Mouse (Mus musculus) CH12.LX (cell line): ENCODE results near the gene Anks1. TPM values are rescaled to one million over a fixed set of nuclear protein-coding genes. Genes with fewer than 3 reads are reported as not detected.

Experiments used
- DNase-seq: peaks from one replicate; pipeline ENCODE4 v3.0.0-alpha.2; 2013; ENCODE audit errors: extremely low read depth
- H3K27ac ChIP-seq: 2 replicates; pipeline ENCODE4 v1.5.1; 2012; ENCODE audit warnings: low read depth, mild to moderate bottlenecking, control low read depth, moderate library complexity; ENCODE audit not compliant: insufficient read depth
- H3K27me3 ChIP-seq: replicated peaks from 2 replicates; pipeline ENCODE3; 2012; ENCODE audit warnings: inconsistent platforms
- H3K36me3 ChIP-seq, 2 experiments: replicated peaks in 1 of 2; 2 replicates each; pipeline versions ENCODE3 to v1.6.1; 2012; ENCODE audit warnings: inconsistent platforms in 1 of 2, low read length in 1 of 2, mild to moderate bottlenecking in 1 of 2, mixed read lengths in 1 of 2, moderate library complexity in 1 of 2; ENCODE audit not compliant: control insufficient read depth in 1 of 2, insufficient read depth in 1 of 2
- H3K4me1 ChIP-seq, 2 experiments: 2 replicates each; pipeline ENCODE4 v1.6.1; 2012; ENCODE audit warnings: inconsistent platforms in 1 of 2, moderate library complexity in 1 of 2; ENCODE audit not compliant: insufficient read depth in 2 of 2, control insufficient read depth in 1 of 2
- H3K4me2 ChIP-seq: 2 replicates; pipeline ENCODE4 v1.6.1; 2012; ENCODE audit warnings: low read depth, mild to moderate bottlenecking, control low read depth; ENCODE audit not compliant: poor library complexity, insufficient read depth, severe bottlenecking
- H3K4me3 ChIP-seq, 3 experiments: fragments of 150-350 bp in 1 of 3; sonication (generic) in 1 of 3; replicated peaks in 1 of 3; 2 replicates each; pipeline versions ENCODE3 to v1.5.1; 2011 to 2012; ENCODE audit warnings: low read depth in 2 of 3, low read length in 2 of 3, mild to moderate bottlenecking in 2 of 3, moderate library complexity in 2 of 3, control low read depth in 1 of 3, improper control_type of control experiment in 1 of 3, inconsistent platforms in 1 of 3, mixed read lengths in 1 of 3; ENCODE audit not compliant: poor library complexity in 1 of 3
- H3K79me2 ChIP-seq: replicated peaks from 2 replicates; pipeline ENCODE4 v1.6.1; 2012; ENCODE audit warnings: mild to moderate bottlenecking, moderate library complexity; ENCODE audit not compliant: control insufficient read depth, poor library complexity, insufficient read depth, severe bottlenecking; ENCODE audit errors: extremely low read depth
- H3K9ac ChIP-seq: 2 replicates; pipeline ENCODE4 v1.6.1; 2012; ENCODE audit warnings: low read depth, mild to moderate bottlenecking, control low read depth, moderate library complexity; ENCODE audit not compliant: insufficient read depth
- H3K9me3 ChIP-seq: replicated peaks from 2 replicates; pipeline ENCODE3; 2012; ENCODE audit warnings: low read length, inconsistent platforms, mixed read lengths
- CHD1 ChIP-seq: IDR thresholded peaks from 2 replicates; pipeline ENCODE4 v1.6.1; 2012; ENCODE audit warnings: low read depth, low read length, improper control_type of control experiment, inconsistent platforms
- CTCF ChIP-seq, 2 experiments: IDR thresholded peaks in 1 of 2; conservative IDR thresholded peaks in 1 of 2; 2 replicates each; pipeline ENCODE4 v1.5.1; 2011 to 2012; ENCODE audit warnings: low read depth in 2 of 2, low read length in 2 of 2, improper control_type of control experiment in 1 of 2, inconsistent platforms in 1 of 2, mild to moderate bottlenecking in 1 of 2, moderate library complexity in 1 of 2
- EP300 ChIP-seq: IDR thresholded peaks from 2 replicates; pipeline ENCODE4 v1.6.1; 2011; ENCODE audit warnings: low read length, improper control_type of control experiment
- ETS1 ChIP-seq: conservative IDR thresholded peaks from 2 replicates; pipeline ENCODE4 v1.6.1; 2012; ENCODE audit warnings: low read depth, mild to moderate bottlenecking, inconsistent platforms, low read length, improper control_type of control experiment, moderate library complexity
- GABPA ChIP-seq: IDR thresholded peaks from 2 replicates; pipeline ENCODE4 v1.6.1; 2012; ENCODE audit warnings: low read depth, low read length, improper control_type of control experiment, inconsistent platforms; ENCODE audit not compliant: insufficient replicate concordance
- HCFC1 ChIP-seq: IDR thresholded peaks from 2 replicates; pipeline ENCODE4 v1.6.1; 2012; ENCODE audit warnings: low read depth, mild to moderate bottlenecking, inconsistent platforms, low read length, improper control_type of control experiment
- IRF4 ChIP-seq: IDR thresholded peaks from 2 replicates; pipeline ENCODE4 v1.6.1; 2014; ENCODE audit warnings: low read depth, mild to moderate bottlenecking, inconsistent platforms, low read length, improper control_type of control experiment
- JUND ChIP-seq: conservative IDR thresholded peaks from 2 replicates; pipeline ENCODE4 v1.6.1; 2011; ENCODE audit warnings: low read depth, low read length, improper control_type of control experiment
- KAT2A ChIP-seq: IDR thresholded peaks from 2 replicates; pipeline ENCODE4 v1.6.1; 2012; ENCODE audit warnings: low read length, improper control_type of control experiment, inconsistent platforms; ENCODE audit not compliant: insufficient replicate concordance
- MAFK ChIP-seq: IDR thresholded peaks from 2 replicates; pipeline ENCODE4 v1.6.1; 2011; ENCODE audit warnings: low read length, improper control_type of control experiment; ENCODE audit not compliant: insufficient replicate concordance
- MAZ ChIP-seq: IDR thresholded peaks from 2 replicates; pipeline ENCODE4 v1.6.1; 2012; ENCODE audit warnings: low read depth, mild to moderate bottlenecking, inconsistent platforms, low read length, improper control_type of control experiment, moderate library complexity
- MEF2A ChIP-seq: IDR thresholded peaks from 2 replicates; pipeline ENCODE4 v1.6.1; 2014; ENCODE audit warnings: low read depth, mild to moderate bottlenecking, inconsistent platforms, low read length, improper control_type of control experiment, borderline replicate concordance
- MXI1 ChIP-seq: IDR thresholded peaks from 2 replicates; pipeline ENCODE4 v1.6.1; 2011; ENCODE audit warnings: mild to moderate bottlenecking, low read depth, low read length, improper control_type of control experiment
- PAX5 ChIP-seq: IDR thresholded peaks from 2 replicates; pipeline ENCODE4 v1.6.1; 2012; ENCODE audit warnings: low read length, inconsistent platforms, mixed read lengths
- POLR2A ChIP-seq: IDR thresholded peaks from 2 replicates; pipeline ENCODE4 v1.6.1; 2011; ENCODE audit warnings: low read depth, mild to moderate bottlenecking, improper control_type of control experiment, low read length
- POLR2AphosphoS2 ChIP-seq: IDR thresholded peaks from 2 replicates; pipeline ENCODE4 v1.6.1; 2011; ENCODE audit warnings: low read depth, low read length, improper control_type of control experiment
- RAD21 ChIP-seq: IDR thresholded peaks from 2 replicates; pipeline ENCODE4 v1.6.1; 2011; ENCODE audit warnings: low read depth, mild to moderate bottlenecking, low read length, improper control_type of control experiment, moderate library complexity
- RCOR1 ChIP-seq: conservative IDR thresholded peaks from 2 replicates; pipeline ENCODE4 v1.6.1; 2012; ENCODE audit warnings: low read depth, mild to moderate bottlenecking, inconsistent platforms, low read length, improper control_type of control experiment
- SIN3A ChIP-seq: IDR thresholded peaks from 2 replicates; pipeline ENCODE4 v1.6.1; 2012; ENCODE audit warnings: low read length, improper control_type of control experiment, inconsistent platforms
- SMC3 ChIP-seq: IDR thresholded peaks from 2 replicates; pipeline ENCODE4 v1.6.1; 2011; ENCODE audit warnings: low read depth, low read length, improper control_type of control experiment
- TBP ChIP-seq: conservative IDR thresholded peaks from 2 replicates; pipeline ENCODE4 v1.6.1; 2011; ENCODE audit warnings: low read depth, low read length, improper control_type of control experiment
- TCF12 ChIP-seq: IDR thresholded peaks from 2 replicates; pipeline ENCODE4 v1.6.1; 2014; ENCODE audit warnings: low read depth, mild to moderate bottlenecking, inconsistent platforms, low read length, improper control_type of control experiment
- UBTF ChIP-seq: IDR thresholded peaks from 2 replicates; pipeline ENCODE4 v1.6.1; 2012; ENCODE audit warnings: low read depth, mild to moderate bottlenecking, inconsistent platforms, low read length, improper control_type of control experiment, moderate library complexity
- USF1 ChIP-seq: IDR thresholded peaks from 2 replicates; pipeline ENCODE4 v1.6.1; 2014; ENCODE audit warnings: low read depth, mild to moderate bottlenecking, inconsistent platforms, low read length, improper control_type of control experiment
- ZKSCAN1 ChIP-seq: IDR thresholded peaks from 2 replicates; pipeline ENCODE4 v1.6.1; 2012; ENCODE audit warnings: low read depth, inconsistent platforms, low read length, improper control_type of control experiment, borderline replicate concordance
- dilution Hi-C: fragments of 300-500 bp; cut with MboI; formaldehyde crosslinking; loops from 2 replicates; pipeline ENCODE4 v1.14.3; 2020; ENCODE audit warnings: low sequenced_read_pairs; ENCODE audit not compliant: extremely low pct_unique_long_range_greater_than_20kb, extremely low pct_ligation_motif_present
- in situ Hi-C: fragments of 300-500 bp; cut with MboI; formaldehyde crosslinking; loops from 3 replicates; pipeline ENCODE4 v1.14.3; 2019; ENCODE audit warnings: low sequenced_read_pairs, low pct_ligation_motif_present, low pct_unique_long_range_greater_than_20kb, mixed read lengths
- polyA plus RNA-seq: library from polyadenylated mRNA; unstranded; fragments of >175 nt; gene quantifications from 2 replicates; pipeline ENCODE4 v1.2.1, GENCODE M21; 2012; ENCODE audit warnings: low read depth; ENCODE audit not compliant: insufficient read length
- total RNA-seq, 2 experiments: library from RNA; depleted of rRNA; stranded (reverse); fragments of 300-350 nt in 1 of 2; fragments of >200 nt in 1 of 2; gene quantifications; 2 replicates each; pipeline ENCODE4 v1.2.3; 2012 to 2014

The Anks1 gene
- total and polyA plus RNA-seq, 3 experiments, result 5.8 to 9.3 (median 9.0) TPM

GRCm38 (mm10) chr17:27939028-27939427 is 29.9 kb downstream of the Anks1 start:
- DNase-seq, result no peak
- no peak overlapping the region for H3K4me3 ChIP-seq
- no peak overlapping the region for H3K4me2 ChIP-seq
- H3K9me3 ChIP-seq, result no peaks in the 10 kb centered on the region
- no peaks in the 10 kb centered on the region; a peak in 1 of 4 replicates for H3K4me1 ChIP-seq
- H3K79me2 ChIP-seq, result no peaks in the 10 kb centered on the region
- no peaks in the 10 kb centered on the region for H3K27me3 ChIP-seq
- dilution Hi-C loops (no loop called here), in situ Hi-C loops (no loop called here)
- no peak overlapping the region for H3K27ac ChIP-seq
- TF ChIP-seq GABPA (no peak), CTCF (conservative IDR thresholded peaks at IDR 0.05 in 1 of 2, IDR thresholded peaks at IDR 0.05 in 1 of 2; ENCODE audit: low read depth in 2 of 2, low read length in 2 of 2) (no peak), RCOR1 (no peak), EP300 (no peak), PAX5 (no peak), POLR2A (no peak), TCF12 (no peak), IRF4 (no peak), RAD21 (no peak), MAZ (no peak), ETS1 (no peak), SIN3A (no peak)
- H3K36me3 ChIP-seq, result peaks cover 0 to 9% of the 10 kb centered on the region in 2 experiments
- no peak overlapping the region for H3K9ac ChIP-seq

GRCm38 (mm10) chr17:27940352-27940751 is 31.2 kb downstream of the Anks1 start:
- DNase-seq, result no peak
- H3K27me3 ChIP-seq, result no peaks in the 10 kb centered on the region
- no peak for TF ChIP-seq JUND
- no peak for TF ChIP-seq TCF12
- TF ChIP-seq, all 38 proteins: peak for 0
- no peaks in the 10 kb centered on the region for H3K79me2 ChIP-seq
- H3K4me3 ChIP-seq, result no peak overlapping the region
- dilution Hi-C loops (no loop called here), in situ Hi-C loops (no loop called here)
- H3K9ac ChIP-seq, result no peak overlapping the region
- H3K4me2 ChIP-seq, result no peak overlapping the region
- H3K4me1 ChIP-seq, result no peaks in the 10 kb centered on the region; a peak in 1 of 4 replicates
- peaks cover 0 to 6% of the 10 kb centered on the region in 2 experiments for H3K36me3 ChIP-seq
- H3K9me3 ChIP-seq, result no peaks in the 10 kb centered on the region
- no peak overlapping the region for H3K27ac ChIP-seq

GRCm38 (mm10) chr17:27941178-27941577 is 32.1 kb downstream of the Anks1 start:
- dilution Hi-C loops (no loop called here), in situ Hi-C loops (no loop called here)
- Histone ChIP-seq H3K4me2 (no peak overlapping the region), H3K9me3 (no peaks in the 10 kb centered on the region), H3K36me3 (peaks cover 0 to 6% of the 10 kb centered on the region in 2 experiments), H3K27me3 (no peaks in the 10 kb centered on the region), H3K27ac (no peak overlapping the region), H3K9ac (no peak overlapping the region), H3K79me2 (no peaks in the 10 kb centered on the region), H3K4me3 (no peak overlapping the region), H3K4me1 (no peaks in the 10 kb centered on the region)
- TF ChIP-seq TBP (no peak), KAT2A (no peak), MEF2A (no peak), UBTF (no peak), USF1 (no peak), TCF12 (no peak), SMC3 (no peak), MXI1 (no peak), ZKSCAN1 (no peak), CTCF (conservative IDR thresholded peaks at IDR 0.05 in 1 of 2, IDR thresholded peaks at IDR 0.05 in 1 of 2; ENCODE audit: low read depth in 2 of 2, low read length in 2 of 2) (no peak), HCFC1 (no peak), MAFK (no peak), CHD1 (no peak), EP300 (no peak), POLR2AphosphoS2 (no peak)
- DNase-seq, result no peak
